Mouse (Mus musculus): ENCODE data around the gene Cnpy4.

Cnpy4 gene

GRCm38 (mm10) chr5:138186950-138187638 is at the start of gene Cnpy4, which contains the start of gene Taf6:
Gene Cnpy4 (plus strand): TSS chr5:138187485.
Gene Taf6 (minus strand): TSS chr5:138187451.
- DNase-seq (ENCODE audit: low spot score in 2 of 2): peak; percentile 75 to 81

GRCm38 (mm10) chr5:138137935-138138549 is 49.2 kb upstream of the Cnpy4 start:
- DNase-seq (ENCODE audit: low spot score in 2 of 2): no peak

GRCm38 (mm10) chr5:138138585-138138984 is 48.7 kb upstream of the Cnpy4 start:
- DNase-seq (ENCODE audit: low spot score in 2 of 2): no peak

GRCm38 (mm10) chr5:138154390-138154789 is 32.9 kb upstream of the Cnpy4 start:
- DNase-seq (ENCODE audit: low spot score in 2 of 2): no peak

GRCm38 (mm10) chr5:138155443-138155976 is 31.8 kb upstream of the Cnpy4 start, which contains the start of gene Zfp113:
Gene Zfp113 (minus strand): TSS chr5:138155744.
- peak; percentile 84 to 85 for DNase-seq (ENCODE audit: low spot score in 2 of 2)

GRCm38 (mm10) chr5:138160224-138160762 is 27.0 kb upstream of the Cnpy4 start:
- no peak for DNase-seq (ENCODE audit: low spot score in 2 of 2)

GRCm38 (mm10) chr5:138160842-138161665 is 26.2 kb upstream of the Cnpy4 start, which contains the start of gene Cops6:
Gene Cops6 (plus strand): TSS chr5:138161071.
- DNase-seq (ENCODE audit: low spot score in 2 of 2): peak; percentile 90 to 93

GRCm38 (mm10) chr5:138163046-138163445 is 24.2 kb upstream of the Cnpy4 start:
- DNase-seq (ENCODE audit: low spot score in 2 of 2): no peak

- DNase-seq (ENCODE audit: low spot score in 2 of 2): no peak
Observed at GRCm38 (mm10) chr5:138163610-138164009, 23.7 kb upstream of the Cnpy4 start.

- DNase-seq (ENCODE audit: low spot score in 2 of 2): no peak
Observed at GRCm38 (mm10) chr5:138165594-138165993, 21.7 kb upstream of the Cnpy4 start.

- peak; percentile 89 to 93 for DNase-seq (ENCODE audit: low spot score in 2 of 2)
Observed at GRCm38 (mm10) chr5:138170936-138171561, 16.2 kb upstream of the Cnpy4 start.

GRCm38 (mm10) chr5:138171695-138172491 is 15.4 kb upstream of the Cnpy4 start, which contains the start of the genes Ap4m1 and Mcm7:
Gene Ap4m1 (plus strand): TSS chr5:138172002.
Gene Mcm7 (minus strand): TSS chr5:138172422.
- DNase-seq (ENCODE audit: low spot score in 2 of 2): peak; percentile 97

GRCm38 (mm10) chr5:138173217-138173616 is 14.1 kb upstream of the Cnpy4 start:
- DNase-seq (ENCODE audit: low spot score in 2 of 2): no peak

- peak; percentile 61 to 70 for DNase-seq (ENCODE audit: low spot score in 2 of 2)
Observed at GRCm38 (mm10) chr5:138187661-138188306, 499 bp downstream of the Cnpy4 start.

- peak; percentile 61 to 73 for DNase-seq (ENCODE audit: low spot score in 2 of 2)
Observed at GRCm38 (mm10) chr5:138193771-138194727, 6.8 kb downstream of the Cnpy4 start, which contains the start of gene Mblac1. Gene Mblac1 (plus strand): TSS chr5:138194314.

GRCm38 (mm10) chr5:138194755-138195345 is 7.6 kb downstream of the Cnpy4 start:
- DNase-seq (ENCODE audit: low spot score in 2 of 2): no peak

GRCm38 (mm10) chr5:138195463-138195862 is 8.2 kb downstream of the Cnpy4 start:
- no peak for DNase-seq (ENCODE audit: low spot score in 2 of 2)

GRCm38 (mm10) chr5:138199576-138199975 is 12.3 kb downstream of the Cnpy4 start:
- no peak for DNase-seq (ENCODE audit: low spot score in 2 of 2)

Measured in frontal cortex, postnatal 10 days (tissue).